Mouse (Mus musculus): ENCODE results near the gene Fbxl17. TPM values are rescaled to one million over a fixed set of nuclear protein-coding genes. Genes with fewer than 3 reads are reported as not detected.

Fbxl17 gene
- polyA plus RNA-seq, 1 experiment from 2014 or later = 3.1 TPM

DNA sequence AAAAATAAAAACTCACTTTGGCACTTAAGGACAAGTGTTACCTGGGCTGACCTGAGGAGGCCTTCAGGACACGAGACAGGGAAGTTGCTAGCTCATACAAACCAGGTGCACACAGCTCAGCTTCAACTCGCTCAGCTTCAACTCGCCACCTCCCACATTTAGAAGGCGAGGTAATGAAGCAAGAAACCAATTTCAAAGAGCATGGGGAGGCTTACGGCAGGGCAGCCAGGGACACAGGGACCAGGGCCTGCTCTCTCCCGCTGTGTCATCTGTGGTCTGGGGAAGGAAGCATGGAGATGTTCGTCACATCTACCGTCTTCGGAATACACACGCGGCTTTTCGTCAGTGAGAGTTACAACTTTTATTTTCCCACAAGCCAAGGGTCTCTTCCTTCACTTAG lies 491.9 kb downstream of the Fbxl17 start:
- no peaks in the 10 kb centered on the region for H3K36me3 ChIP-seq
- H3K4me2 ChIP-seq = no peak overlapping the region
- H3K4me3 ChIP-seq = no peak overlapping the region
- no peak overlapping the region for H3K9ac ChIP-seq
- ATAC-seq = no peak
- H3K4me1 ChIP-seq = no peaks in the 10 kb centered on the region
- no peaks in the 10 kb centered on the region for H3K27me3 ChIP-seq (replicated peaks)
- 74% methylated on average over 12 of the region's 12 CpGs for WGBS (ENCODE audit: insufficient replicate concordance)
- H3K9me3 ChIP-seq (replicated peaks) = no peaks in the 10 kb centered on the region
- no peak overlapping the region for H3K27ac ChIP-seq

Small RNA genes lying within 50 kb of the gene (microRNA-seq; reads per million reads assigned to microRNA genes)
- gene Gm24813 = not detected
